13 mouse cellular contexts compared by ENCODE assay signal in the genomic region with DNA sequence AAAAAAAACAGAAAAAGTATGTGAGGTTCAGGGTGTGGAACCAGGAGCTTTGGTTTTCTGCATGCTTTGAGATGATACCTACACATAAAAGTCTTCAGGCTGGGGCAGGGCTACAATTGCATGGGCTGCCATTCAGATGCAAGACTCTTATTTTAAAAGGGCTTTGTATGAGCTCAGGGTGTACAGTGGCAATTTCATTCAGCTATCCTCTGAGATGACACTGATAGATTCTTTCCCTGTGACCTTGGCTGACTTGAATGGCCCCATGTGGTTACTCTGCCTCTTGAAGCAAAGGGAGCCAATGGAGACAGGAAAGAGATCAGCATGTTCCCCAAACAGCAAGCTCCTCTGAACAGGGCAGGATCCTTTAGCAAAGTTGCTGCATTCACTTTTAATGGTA.
DNase-seq lines count a peak whose midpoint lies in the region; ATAC-seq and TF ChIP-seq lines count a peak whose summit lies in the region.
"Had no signal": no experiment of that assay in that cellular context is flagged by ENCODE, and none has a peak within 500 bp of the region (broad histone marks: within the 10 kb centered on the region; RNA-seq: fewer than 3 reads in every experiment).

No protein-coding gene starts in this region.

- no peaks in the 10 kb centered on the region for H3K36me3 ChIP-seq in midbrain, embryonic 10.5 days
- no peaks in the 10 kb centered on the region for H3K36me3 ChIP-seq in midbrain, embryonic 16.5 days (ENCODE audit: control insufficient read depth, insufficient read depth, low read length)
- H3K36me3 ChIP-seq: heart, embryonic 12.5 days; limb, embryonic 10.5 days had no signal

- no peak for TF ChIP-seq POLR2A in brain, embryonic 14.5 days (IDR thresholded peaks at IDR 0.05; ENCODE audit: borderline replicate concordance, extremely low read depth, insufficient read depth, insufficient read length, poor library complexity, severe bottlenecking)

- no peak for ATAC-seq in midbrain, embryonic 16.5 days

- TF ChIP-seq CTCF in brain, embryonic 14.5 days (IDR thresholded peaks at IDR 0.05; ENCODE audit: borderline replicate concordance, extremely low read depth, insufficient read depth, insufficient read length): no peak

- no peaks in the 10 kb centered on the region for H3K27me3 ChIP-seq in midbrain, embryonic 10.5 days (ENCODE audit: low read depth, poor library complexity, severe bottlenecking)
- no peaks in the 10 kb centered on the region for H3K27me3 ChIP-seq in midbrain, embryonic 16.5 days (ENCODE audit: control insufficient read depth, insufficient read depth, low read depth, low read length)
- H3K27me3 ChIP-seq: heart, embryonic 12.5 days had no signal

- DNase-seq in gastrocnemius, postnatal 14 days: peak; percentile 10
- no peak for DNase-seq in gastrocnemius, adult 8-10 months (ENCODE audit: low spot score in 2 of 2)
- DNase-seq in midbrain, embryonic 10.5 days (ENCODE audit: low spot score): peak; percentile 12
- peak; percentile 63 for DNase-seq in brain, embryonic 14.5 days (ENCODE audit: low read depth)
- peak; percentile 27 to 28 for DNase-seq in kidney, postnatal 36 days
- no peak for DNase-seq in spleen, postnatal 10 days (ENCODE audit: low spot score in 2 of 2)
- no peak for DNase-seq in c-Kit-positive CD71-positive TER-119-positive erythroid progenitor cells, embryonic 14.5 days (ENCODE audit: low spot score)
- DNase-seq: cerebellum, adult 8-10 months; thymus, adult 2 months had no signal

- intact Hi-C loops in gastrocnemius, postnatal 14 days (cut with DNase I; ENCODE audit: low total_unique reads): no loop called here

- no peak overlapping the region for H3K27ac ChIP-seq in midbrain, embryonic 10.5 days (replicated peaks)
- no peak overlapping the region for H3K27ac ChIP-seq in midbrain, embryonic 16.5 days (ENCODE audit: low read length)
- H3K27ac ChIP-seq: limb, embryonic 10.5 days; liver, embryonic 14.5 days had no signal

- no peak overlapping the region for H3K4me2 ChIP-seq in midbrain, embryonic 16.5 days (ENCODE audit: low read length)
- H3K4me2 ChIP-seq: heart, embryonic 12.5 days had no signal

- no peak overlapping the region for H3K4me3 ChIP-seq in midbrain, embryonic 10.5 days
- no peak overlapping the region for H3K4me3 ChIP-seq in midbrain, embryonic 16.5 days (ENCODE audit: low read depth, low read length)
- H3K4me3 ChIP-seq: heart, embryonic 12.5 days; limb, embryonic 10.5 days had no signal

- H3K9me3 ChIP-seq in midbrain, embryonic 10.5 days (replicated peaks): no peaks in the 10 kb centered on the region
- no peaks in the 10 kb centered on the region for H3K9me3 ChIP-seq in midbrain, embryonic 16.5 days (replicated peaks; ENCODE audit: control insufficient read depth, low read length, poor library complexity, severe bottlenecking)
- H3K9me3 ChIP-seq: heart, embryonic 12.5 days; limb, embryonic 10.5 days had no signal

- H3K9ac ChIP-seq in midbrain, embryonic 16.5 days (ENCODE audit: low read depth, low read length): no peak overlapping the region
- H3K9ac ChIP-seq: heart, embryonic 12.5 days; liver, embryonic 14.5 days had no signal

- no peaks in the 10 kb centered on the region for H3K4me1 ChIP-seq in midbrain, embryonic 10.5 days
- H3K4me1 ChIP-seq in midbrain, embryonic 16.5 days (ENCODE audit: control insufficient read depth, insufficient read depth, low read length): no peaks in the 10 kb centered on the region; the same call in 1 of the 2 replicates
- H3K4me1 ChIP-seq: heart, embryonic 12.5 days; limb, embryonic 10.5 days had no signal

Comparison
In these comparisons a context has a peak if more than half of its experiments do, and no peak if none do; other contexts are left out.
1. DNase-seq: peak in gastrocnemius, postnatal 14 days (single experiment), midbrain, embryonic 10.5 days (single experiment), brain, embryonic 14.5 days (single experiment) and kidney, postnatal 36 days (2 of 2); none in gastrocnemius, adult 8-10 months (0 of 2), spleen, postnatal 10 days (0 of 2) and c-Kit-positive CD71-positive TER-119-positive erythroid progenitor cells, embryonic 14.5 days (single experiment).